ENCODE assay signal across 13 mouse cellular contexts in genomic region chr10:13151353-13151752, GRCm38 (mm10). TPM values are rescaled to one million over a fixed set of nuclear protein-coding genes. Genes with fewer than 3 reads are reported as not detected.
DNase-seq lines count a peak whose midpoint lies in the region; ATAC-seq and TF ChIP-seq lines count a peak whose summit lies in the region.
"Had no signal": no experiment of that assay in that cellular context is flagged by ENCODE, and none has a peak within 500 bp of the region (broad histone marks: within the 10 kb centered on the region; RNA-seq: fewer than 3 reads in every experiment).

No protein-coding gene starts in this region.

- H3K36me3 ChIP-seq in liver, adult 2 months (ENCODE audit: control insufficient read depth, insufficient read depth, low read length) = no peaks in the 10 kb centered on the region
- H3K36me3 ChIP-seq in liver, embryonic 11.5 days (ENCODE audit: control insufficient read depth, insufficient read depth, low read length) = no peaks in the 10 kb centered on the region
- H3K36me3 ChIP-seq in thymus, adult 2 months (ENCODE audit: control insufficient read depth, insufficient read depth, low read length) = no peaks in the 10 kb centered on the region
- H3K36me3 ChIP-seq: embryonic facial prominence, embryonic 13.5 days; G1E; heart, embryonic 15.5 days; midbrain, embryonic 12.5 days had no signal

- no peaks in the 10 kb centered on the region for H3K4me1 ChIP-seq in liver, adult 2 months (ENCODE audit: control insufficient read depth, insufficient read depth, low read length)
- H3K4me1 ChIP-seq in liver, embryonic 11.5 days (replicated peaks; ENCODE audit: control insufficient read depth, insufficient read depth, low read length) = no peaks in the 10 kb centered on the region
- no peaks in the 10 kb centered on the region for H3K4me1 ChIP-seq in thymus, adult 2 months (replicated peaks; ENCODE audit: control insufficient read depth, insufficient read depth, low read length)
- H3K4me1 ChIP-seq: embryonic facial prominence, embryonic 13.5 days; heart, embryonic 15.5 days had no signal

- H3K79me2 ChIP-seq in liver, adult 2 months (ENCODE audit: control insufficient read depth, insufficient read depth, low read length) = no peaks in the 10 kb centered on the region

- H3K4me2 ChIP-seq in liver, embryonic 11.5 days = no peak overlapping the region
- H3K4me2 ChIP-seq: embryonic facial prominence, embryonic 13.5 days; heart, embryonic 15.5 days; midbrain, embryonic 12.5 days had no signal

- no peaks in the 10 kb centered on the region for H3K27me3 ChIP-seq in liver, adult 2 months (ENCODE audit: control insufficient read depth, insufficient read depth, low read length)
- H3K27me3 ChIP-seq in liver, embryonic 11.5 days (replicated peaks; ENCODE audit: control insufficient read depth, insufficient read depth, low read length) = no peaks in the 10 kb centered on the region
- no peaks in the 10 kb centered on the region for H3K27me3 ChIP-seq in thymus, adult 2 months (ENCODE audit: control insufficient read depth, insufficient read depth, low read length)
- H3K27me3 ChIP-seq: embryonic facial prominence, embryonic 13.5 days; heart, embryonic 15.5 days; midbrain, embryonic 12.5 days had no signal

- peak; percentile 24 for DNase-seq in gastrocnemius, adult 2 months
- DNase-seq in gastrocnemius, adult 8-10 months (ENCODE audit: low spot score in 2 of 2) = no peak
- DNase-seq in liver, adult 2 months (ENCODE audit: extremely low read depth, low read depth, low spot score) = peak; percentile 3
- DNase-seq in liver, embryonic 11.5 days (ENCODE audit: low spot score) = no peak
- DNase-seq in kidney, postnatal 14 days = peak; percentile 34
- peak; percentile 7 for DNase-seq in lung, postnatal 25 days (ENCODE audit: low spot score)
- DNase-seq in thymus, adult 2 months = no peak
- no peak for DNase-seq in embryo, embryonic 9.5 days (ENCODE audit: extremely low spot score)

- no peak for TF ChIP-seq POLR2A in liver, adult 2 months (IDR thresholded peaks at IDR 0.05; ENCODE audit: extremely low read depth, insufficient read depth, low read length)
- no peak for TF ChIP-seq POLR2A in thymus, adult 2 months (IDR thresholded peaks at IDR 0.05; ENCODE audit: control insufficient read depth, extremely low read depth, insufficient read depth, low read length, poor library complexity)

- WGBS in liver, adult 2 months = 71% methylated on average over 5 of the region's 5 CpGs
- WGBS in liver, embryonic 11.5 days = 76% methylated on average over 5 of the region's 5 CpGs
- WGBS in thymus, adult 2 months = 95% methylated on average over 5 of the region's 5 CpGs

- H3K4me3 ChIP-seq in gastrocnemius, adult 2 months = no peak overlapping the region
- H3K4me3 ChIP-seq in liver, adult 2 months (ENCODE audit: insufficient read depth, low read depth, low read length) = no peak overlapping the region
- no peak overlapping the region for H3K4me3 ChIP-seq in liver, embryonic 11.5 days (ENCODE audit: low read depth, low read length)
- no peak overlapping the region for H3K4me3 ChIP-seq in thymus, adult 2 months (ENCODE audit: control insufficient read depth, insufficient read depth, low read length)
- H3K4me3 ChIP-seq: embryonic facial prominence, embryonic 13.5 days; heart, embryonic 15.5 days; midbrain, embryonic 12.5 days had no signal

- intact Hi-C loops in gastrocnemius, adult 2 months (cut with DNase I) = no loop called here

- no peak for TF ChIP-seq CTCF in gastrocnemius, adult 2 months (IDR thresholded peaks at IDR 0.05)
- no peak for TF ChIP-seq CTCF in liver, adult 2 months (IDR thresholded peaks at IDR 0.05; ENCODE audit: low read depth, low read length)
- TF ChIP-seq CTCF in thymus, adult 2 months (IDR thresholded peaks at IDR 0.05; ENCODE audit: borderline replicate concordance, control insufficient read depth, extremely low read depth, insufficient read depth, low read length, poor library complexity) = no peak

- ATAC-seq in liver, embryonic 11.5 days (replicated peaks; ENCODE audit: low FRiP score) = no peak

- H3K27ac ChIP-seq in gastrocnemius, adult 2 months = no peak overlapping the region
- no peak overlapping the region for H3K27ac ChIP-seq in liver, adult 2 months (replicated peaks; ENCODE audit: insufficient read depth, low read depth, low read length)
- H3K27ac ChIP-seq in liver, embryonic 11.5 days (ENCODE audit: low read depth, low read length) = no peak overlapping the region
- H3K27ac ChIP-seq in thymus, adult 2 months (ENCODE audit: control insufficient read depth, insufficient read depth, low read length) = no peak overlapping the region
- H3K27ac ChIP-seq: embryonic facial prominence, embryonic 13.5 days; heart, embryonic 15.5 days; midbrain, embryonic 12.5 days had no signal

- H3K9ac ChIP-seq in liver, adult 2 months (ENCODE audit: low read depth, low read length) = no peak overlapping the region
- H3K9ac ChIP-seq in liver, embryonic 11.5 days (ENCODE audit: low read depth, low read length) = no peak overlapping the region
- H3K9ac ChIP-seq: embryonic facial prominence, embryonic 13.5 days; heart, embryonic 15.5 days; midbrain, embryonic 12.5 days had no signal

- H3K9me3 ChIP-seq in liver, embryonic 11.5 days (ENCODE audit: control insufficient read depth, low read length) = no peaks in the 10 kb centered on the region
- H3K9me3 ChIP-seq: embryonic facial prominence, embryonic 13.5 days; G1E; heart, embryonic 15.5 days; midbrain, embryonic 12.5 days had no signal

RNA-seq across cellular contexts. Expression of gene Zc2hc1b, which starts 26.5 kb away (rescaled TPM):
- total RNA-seq in gastrocnemius, adult 2 months (2021) = not detected
- not detected for total RNA-seq in gastrocnemius, adult 8-10 months (2022)
- not detected in 2 replicates for total RNA-seq in liver, adult 2 months (2014; rRNA removed)
- polyA plus RNA-seq in liver, adult 2 months (2012; rRNA removed) = not detected in 2 replicates
- polyA plus RNA-seq in liver, embryonic 11.5 days (2014; fragmentation: Nextera tagmentation; extraction: Ambion mirVana) = not detected in 2 replicates
- not detected in 2 replicates for polyA plus RNA-seq in thymus, adult 2 months (2012; rRNA removed)
- total RNA-seq: adrenal gland, postnatal 4 days; G1E had no signal
- polyA plus RNA-seq: embryonic facial prominence, embryonic 13.5 days; G1E; heart, embryonic 15.5 days; midbrain, embryonic 12.5 days had no signal

RNA-seq across cellular contexts. Expression of gene Ltv1, which starts 41.6 kb away (rescaled TPM):
- total RNA-seq in gastrocnemius, adult 2 months (2021) = 10 to 100 TPM; 27.3 to 31.0 TPM
- 10 to 100 TPM; 25.7 to 29.5 (median 26.1) TPM for total RNA-seq in gastrocnemius, adult 8-10 months (2022)
- total RNA-seq in liver, adult 2 months (2014; rRNA removed) = 6.9 and 8.4 TPM in 2 replicates
- 6.3 and 7.6 TPM in 2 replicates for polyA plus RNA-seq in liver, adult 2 months (2012; rRNA removed)
- 92.6 and 102 TPM in 2 replicates for polyA plus RNA-seq in liver, embryonic 11.5 days (2014; fragmentation: Nextera tagmentation; extraction: Ambion mirVana)
- 13.7 and 15.9 TPM in 2 replicates for polyA plus RNA-seq in thymus, adult 2 months (2012; rRNA removed)

Comparison
In these comparisons a context has a peak if more than half of its experiments do, and no peak if none do; other contexts are left out.
1. DNase-seq: peak in gastrocnemius, adult 2 months (single experiment), liver, adult 2 months (single experiment), kidney, postnatal 14 days (single experiment) and lung, postnatal 25 days (single experiment); none in gastrocnemius, adult 8-10 months (0 of 2), liver, embryonic 11.5 days (single experiment), thymus, adult 2 months (single experiment) and embryo, embryonic 9.5 days (single experiment).